Mouse (Mus musculus) liver, embryonic 11.5 days (tissue): ENCODE measurements around the gene Dnajc16. TPM values are rescaled to one million over a fixed set of nuclear protein-coding genes. Genes with fewer than 3 reads are reported as not detected.

Source experiments
- ATAC-seq: fragments of 200-750 bp; cut with Nextera tagmentation; replicated peaks from 2 replicates; pipeline ENCODE4 v1.8.0; 2017; ENCODE audit warnings: moderate number of reproducible peaks, mild to moderate bottlenecking, moderate TSS enrichment, moderate library complexity; ENCODE audit not compliant: low FRiP score
- DNase-seq: peaks from one replicate; pipeline ENCODE4 v3.0.0-alpha.2; 2017; ENCODE audit warnings: low spot score
- H3K27ac ChIP-seq: fragments of 300-500 bp; sonication (generic); 2 replicates; pipeline ENCODE4 v1.5.1; 2014; ENCODE audit warnings: mild to moderate bottlenecking, low read depth, low read length, control low read depth
- H3K27me3 ChIP-seq: fragments of 300-500 bp; sonication (generic); replicated peaks from 2 replicates; pipeline ENCODE4 v1.6.1; 2014; ENCODE audit warnings: low read length, mixed read lengths; ENCODE audit not compliant: control insufficient read depth, insufficient read depth
- H3K36me3 ChIP-seq: fragments of 300-500 bp; sonication (generic); 2 replicates; pipeline ENCODE4 v1.6.1; 2014; ENCODE audit warnings: mild to moderate bottlenecking, low read length, moderate library complexity, mixed read lengths; ENCODE audit not compliant: control insufficient read depth, insufficient read depth
- H3K4me1 ChIP-seq: fragments of 300-500 bp; sonication (generic); replicated peaks from 2 replicates; pipeline ENCODE4 v1.6.1; 2014; ENCODE audit warnings: low read length, mixed read lengths; ENCODE audit not compliant: control insufficient read depth, insufficient read depth
- H3K4me2 ChIP-seq: fragments of 300-500 bp; sonication (generic); 2 replicates; pipeline ENCODE4 v1.6.1; 2014; ENCODE audit warnings: mild to moderate bottlenecking, control low read depth, moderate library complexity
- H3K4me3 ChIP-seq: fragments of 300-500 bp; sonication (generic); 2 replicates; pipeline ENCODE4 v1.5.1; 2014; ENCODE audit warnings: low read depth, low read length, control low read depth
- H3K9ac ChIP-seq: fragments of 300-500 bp; sonication (generic); 2 replicates; pipeline ENCODE4 v1.6.1; 2014; ENCODE audit warnings: low read depth, low read length, control low read depth
- H3K9me3 ChIP-seq: fragments of 300-500 bp; sonication (generic); 2 replicates; pipeline ENCODE4 v1.6.1; 2016; ENCODE audit warnings: low read length, inconsistent platforms, mixed read lengths; ENCODE audit not compliant: control insufficient read depth
- WGBS: fragments of 180-500 bp; shearing (Covaris S2); extraction: QIAGEN DNeasy Blood & Tissue Kit; methylation state at CpG from one replicate; pipeline ENCODE4 v1.1.7; 2014; 5-methylcytosine and 5-hydroxymethylcytosine counted together
- polyA plus RNA-seq: library from polyadenylated mRNA; unstranded; fragments of >200 nt; fragmentation: Nextera tagmentation; extraction: Ambion mirVana; gene quantifications from 2 replicates; pipeline ENCODE4 v1.2.1, GENCODE M21; 2014

Dnajc16 gene
- polyA plus RNA-seq, 1 experiment from 2014 or later = 4.0 TPM

GRCm38 (mm10) chr4:141809850-141810464 lies 19.2 kb upstream of the Dnajc16 start:
- H3K27ac ChIP-seq = no peak overlapping the region
- DNase-seq = no peak

GRCm38 (mm10) chr4:141805886-141806285 lies 15.2 kb upstream of the Dnajc16 start:
- DNase-seq (no peak), ATAC-seq (no peak)
- Histone ChIP-seq H3K4me2 (no peak overlapping the region), H3K27me3 (no peaks in the 10 kb centered on the region), H3K4me3 (no peak overlapping the region), H3K9me3 (no peaks in the 10 kb centered on the region), H3K27ac (no peak overlapping the region), H3K4me1 (no peaks in the 10 kb centered on the region), H3K9ac (no peak overlapping the region), H3K36me3 (peaks cover 33% of the 10 kb centered on the region)
- 77% methylated on average over 8 of the region's 8 CpGs for WGBS

More at GRCm38 (mm10) chr4:141809850-141810464, 19.2 kb upstream of the Dnajc16 start:
- no peak overlapping the region for H3K9ac ChIP-seq
- H3K4me3 ChIP-seq = no peak overlapping the region
- H3K4me1 ChIP-seq = no peaks in the 10 kb centered on the region
- H3K9me3 ChIP-seq = no peaks in the 10 kb centered on the region
- peak; percentile 54; the same call in 1 of the 2 replicates for ATAC-seq
- peaks cover 31% of the 10 kb centered on the region for H3K36me3 ChIP-seq
- no peaks in the 10 kb centered on the region for H3K27me3 ChIP-seq
- 77% methylated on average over 8 of the region's 8 CpGs for WGBS
- H3K4me2 ChIP-seq = no peak overlapping the region

GRCm38 (mm10) chr4:141804105-141804504 lies 13.4 kb upstream of the Dnajc16 start:
- Histone ChIP-seq H3K27me3 (no peaks in the 10 kb centered on the region), H3K4me3 (no peak overlapping the region), H3K9ac (no peak overlapping the region), H3K36me3 (peaks cover 31% of the 10 kb centered on the region), H3K4me1 (no peaks in the 10 kb centered on the region), H3K9me3 (no peaks in the 10 kb centered on the region), H3K4me2 (no peak overlapping the region), H3K27ac (no peak overlapping the region)
- ATAC-seq (no peak), DNase-seq (no peak)
- 76% methylated on average over 4 of the region's 4 CpGs for WGBS

GRCm38 (mm10) chr4:141797545-141797944 lies 6.8 kb upstream of the Dnajc16 start:
- Histone ChIP-seq H3K4me3 (no peak overlapping the region), H3K27ac (no peak overlapping the region), H3K36me3 (peaks cover 6% of the 10 kb centered on the region; the same call in 1 of the 2 replicates), H3K9me3 (no peaks in the 10 kb centered on the region), H3K4me2 (no peak overlapping the region), H3K4me1 (peaks cover 10% of the 10 kb centered on the region), H3K27me3 (no peaks in the 10 kb centered on the region), H3K9ac (no peak overlapping the region)
- DNase-seq (no peak), ATAC-seq (no peak)
- WGBS = 91% methylated on average over 5 of the region's 5 CpGs

- Histone ChIP-seq H3K4me3 (no peak overlapping the region), H3K36me3 (peaks cover 6% of the 10 kb centered on the region; the same call in 1 of the 2 replicates), H3K4me2 (no peak overlapping the region), H3K9ac (no peak overlapping the region), H3K9me3 (no peaks in the 10 kb centered on the region), H3K27ac (no peak overlapping the region), H3K4me1 (peaks cover 15% of the 10 kb centered on the region), H3K27me3 (no peaks in the 10 kb centered on the region)
- ATAC-seq (no peak), DNase-seq (no peak)
- WGBS = 90% methylated on average over 4 of the region's 4 CpGs
Observed at GRCm38 (mm10) chr4:141796954-141797353, 6.2 kb upstream of the Dnajc16 start.

- WGBS = 86% methylated on average over 7 of the region's 7 CpGs
- no peak overlapping the region for H3K9ac ChIP-seq
Observed at GRCm38 (mm10) chr4:141796356-141796755, 5.6 kb upstream of the Dnajc16 start.

GRCm38 (mm10) chr4:141794152-141794535 lies 3.4 kb upstream of the Dnajc16 start:
- 11% methylated on average over 5 of the region's 5 CpGs for WGBS
- peak overlapping the region; percentile 69 for H3K4me2 ChIP-seq
- DNase-seq = no peak
- peaks cover 22% of the 10 kb centered on the region for H3K4me1 ChIP-seq
- H3K36me3 ChIP-seq = peaks cover 6% of the 10 kb centered on the region; the same call in 1 of the 2 replicates
- no peaks in the 10 kb centered on the region for H3K27me3 ChIP-seq
- peak overlapping the region; percentile 78 for H3K4me3 ChIP-seq
- peak overlapping the region; percentile 93 for H3K27ac ChIP-seq
- H3K9me3 ChIP-seq = no peaks in the 10 kb centered on the region
- H3K9ac ChIP-seq = peak overlapping the region; percentile 65
- no peak for ATAC-seq

More at GRCm38 (mm10) chr4:141796356-141796755, 5.6 kb upstream of the Dnajc16 start:
- Histone ChIP-seq H3K27me3 (no peaks in the 10 kb centered on the region), H3K4me1 (peaks cover 15% of the 10 kb centered on the region), H3K27ac (no peak overlapping the region), H3K4me2 (no peak overlapping the region), H3K9me3 (no peaks in the 10 kb centered on the region), H3K4me3 (no peak overlapping the region), H3K36me3 (peaks cover 6% of the 10 kb centered on the region; the same call in 1 of the 2 replicates)
- ATAC-seq = no peak
- no peak for DNase-seq

GRCm38 (mm10) chr4:141793282-141794151 lies 2.8 kb upstream of the Dnajc16 start, which contains the start of gene Casp9:
Gene Casp9, plus strand, starts transcription at chr4:141793612.
- peak; percentile 99 for DNase-seq
- Histone ChIP-seq H3K9me3 (no peaks in the 10 kb centered on the region), H3K4me3 (peak within 1 kb of the TSS; percentile 78), H3K27ac (peak within 1 kb of the TSS; percentile 93), H3K36me3 (peaks cover 6% of the 10 kb centered on the region; the same call in 1 of the 2 replicates), H3K4me1 (peaks cover 22% of the 10 kb centered on the region), H3K9ac (peak within 1 kb of the TSS; percentile 65), H3K4me2 (peak within 1 kb of the TSS; percentile 69), H3K27me3 (no peaks in the 10 kb centered on the region)
- ATAC-seq = peak; percentile 81
- under 1% methylated on average over 76 of the region's 80 CpGs for WGBS
